Mouse (Mus musculus) CD4-positive, CD25-positive, alpha-beta regulatory T cell, adult 4 months (primary cell): Measurements from ENCODE around the gene Npas4. TPM values are rescaled to one million over a fixed set of nuclear protein-coding genes. Genes with fewer than 3 reads are reported as not detected.
A peak's percentile ranks its signal among the peaks of the same experiment; 100 is the strongest.
"Not testable (repeated sequence)": the region's sequence is repeated elsewhere in the genome, so short reads cannot be mapped to it uniquely, and the experiment has no call there.

Experiments
- ATAC-seq: one replicate; pipeline ENCODE4 v1.8.0; 2017
- polyA plus RNA-seq, 2 experiments: library from polyadenylated mRNA; unstranded; fragments of 100-300 nt; shearing (Covaris generic); gene quantifications; one replicate each; pipeline ENCODE4 v1.2.1; 2017

Gene Npas4
- polyA plus RNA-seq: 1 to 10 TPM in 1 of 2 experiments, under 1 TPM in 1; 0.90 to 2.1 TPM

DNA sequence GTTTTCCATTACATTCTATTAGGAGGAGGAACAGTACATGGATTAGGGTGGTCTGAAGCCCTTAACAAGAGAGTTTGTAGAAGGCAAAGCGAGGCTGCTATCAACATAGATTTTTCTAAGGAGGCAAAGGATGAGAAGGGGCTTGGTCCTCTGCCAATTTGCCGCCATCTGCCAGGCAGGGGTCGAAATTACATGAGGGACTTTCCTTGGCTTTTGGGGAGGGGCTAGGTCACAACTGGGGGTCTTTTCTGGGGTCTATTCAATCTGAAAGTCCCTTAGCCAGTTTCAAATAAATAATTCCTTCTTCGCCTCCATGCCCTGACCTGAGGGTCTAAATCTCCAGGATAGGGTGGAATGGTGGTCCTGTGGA is at the start of gene Npas4:
Gene Npas4 (minus strand): TSS at position 61 of the 370 bp plus-strand sequence.
- no peak for ATAC-seq

DNA sequence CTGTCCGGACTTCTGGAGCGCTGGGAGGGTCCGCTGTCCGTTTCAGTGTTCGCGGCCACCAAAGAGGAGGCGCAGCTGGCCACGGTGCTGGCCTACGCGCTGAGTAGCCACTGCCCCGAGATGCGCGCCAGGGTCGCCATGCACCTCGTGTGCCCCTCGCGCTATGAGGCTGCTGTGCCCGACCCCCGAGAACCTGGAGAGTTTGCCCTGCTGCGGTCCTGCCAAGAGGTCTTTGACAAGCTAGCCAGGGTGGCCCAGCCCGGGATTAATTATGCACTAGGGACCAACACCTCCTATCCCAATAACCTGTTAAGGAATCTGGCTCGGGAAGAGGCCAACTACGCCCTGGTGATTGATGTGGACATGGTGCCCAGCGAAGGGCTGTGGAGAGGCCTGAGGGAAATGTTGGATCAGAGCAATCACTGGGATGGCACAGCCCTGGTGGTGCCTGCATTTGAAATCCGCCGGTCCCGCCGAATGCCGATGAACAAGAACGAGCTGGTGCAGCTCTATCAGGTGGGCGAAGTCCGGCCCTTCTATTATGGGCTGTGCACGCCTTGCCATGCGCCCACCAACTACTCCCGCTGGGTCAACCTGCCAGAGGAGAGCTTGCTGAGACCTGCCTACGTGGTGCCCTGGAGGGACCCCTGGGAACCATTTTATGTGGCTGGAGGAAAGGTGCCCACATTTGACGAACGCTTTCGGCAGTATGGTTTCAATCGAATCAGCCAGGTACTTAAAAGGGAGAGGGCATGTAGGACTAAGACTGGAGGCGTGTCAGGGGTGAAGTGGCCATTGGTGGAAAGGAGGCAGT is 49.4 kb upstream of the Npas4 start:
- no peak for ATAC-seq

DNA sequence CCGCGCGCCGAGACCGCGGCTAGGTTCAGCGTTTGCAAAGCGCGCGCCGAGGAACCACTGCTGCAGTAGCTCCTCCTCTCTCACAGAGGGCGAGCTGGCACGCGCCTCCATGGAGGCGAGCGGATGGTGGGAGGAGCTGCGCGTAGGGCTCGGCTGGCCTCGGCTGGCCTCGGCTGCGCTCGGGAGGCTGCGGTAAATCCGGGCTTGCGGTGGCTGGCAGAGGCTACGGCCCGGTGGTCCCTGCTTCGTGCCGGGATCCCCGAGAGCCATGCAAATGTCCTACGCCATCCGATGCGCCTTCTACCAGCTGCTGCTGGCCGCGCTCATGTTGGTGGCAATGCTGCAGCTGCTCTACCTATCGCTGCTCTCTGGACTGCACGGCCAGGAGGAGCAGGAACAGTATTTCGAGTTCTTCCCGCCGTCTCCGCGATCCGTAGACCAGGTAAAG is 48.6 kb upstream of the Npas4 start, which contains the start of the genes B4gat1 and AC124502.3:
Gene B4gat1 (plus strand): TSS at position 118 of the 448 bp plus-strand sequence.
Gene AC124502.3 (plus strand): TSS at position 183 of the 448 bp plus-strand sequence.
- peak; percentile 85 for ATAC-seq

DNA sequence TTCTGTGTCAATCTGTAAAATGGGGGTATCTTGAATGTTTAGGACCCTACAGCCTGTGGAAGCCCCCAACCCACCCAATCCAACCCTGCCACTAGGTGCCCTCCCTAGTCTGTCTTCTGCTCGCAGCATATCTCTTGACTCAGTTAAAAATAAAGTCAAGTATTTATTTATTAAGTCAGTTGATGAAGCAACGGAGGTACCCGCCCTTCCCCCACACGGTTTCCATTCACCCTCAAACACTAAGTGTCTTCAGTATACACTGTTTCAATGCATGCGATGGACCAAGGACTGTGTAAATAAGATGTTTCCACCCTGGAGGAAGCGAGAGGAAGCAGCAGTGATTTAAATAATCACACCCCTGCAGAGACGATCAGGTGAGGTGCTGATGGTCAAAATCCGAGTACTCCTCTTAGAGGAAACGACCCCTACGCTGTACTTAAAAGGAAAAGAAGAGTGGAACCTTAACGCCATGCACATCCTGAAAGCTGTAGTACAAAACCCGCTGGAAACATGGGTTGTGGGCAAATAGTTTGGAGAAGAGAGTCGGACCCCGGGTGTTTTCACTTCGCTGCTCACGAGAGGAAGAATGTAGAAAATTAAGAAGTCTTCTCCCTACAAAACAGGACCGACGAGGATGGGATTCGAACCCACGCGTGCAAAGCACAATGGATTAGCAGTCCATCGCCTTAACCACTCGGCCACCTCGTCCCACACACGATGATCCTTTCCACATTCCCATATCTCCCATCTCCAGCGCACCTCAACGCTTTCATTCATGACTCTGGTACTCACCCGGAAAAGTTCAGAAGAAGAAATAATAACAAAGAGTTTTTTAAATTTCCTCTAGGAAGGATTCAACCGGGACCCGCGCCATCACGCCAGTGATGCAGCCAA is 47.8 kb upstream of the Npas4 start:
- no peak for ATAC-seq

DNA sequence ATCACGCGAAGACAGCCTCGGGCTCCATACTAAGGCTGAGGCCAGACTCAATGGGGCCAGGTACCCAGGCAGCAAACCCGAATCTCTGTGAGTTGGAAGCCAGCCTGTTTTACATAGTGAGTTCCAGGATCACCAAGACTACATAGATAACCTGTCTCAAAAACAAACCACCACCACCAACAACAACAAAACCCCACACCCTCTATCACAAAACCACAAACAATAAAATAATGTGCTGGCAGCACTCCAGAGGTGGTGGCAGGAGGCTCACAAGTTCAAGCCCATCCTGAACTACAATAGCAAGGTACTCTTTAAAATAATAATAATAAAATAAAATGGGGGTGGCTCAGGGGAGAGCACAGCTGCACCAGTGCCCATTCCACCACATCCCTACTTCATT is 46.5 kb upstream of the Npas4 start:
- no peak for ATAC-seq

DNA sequence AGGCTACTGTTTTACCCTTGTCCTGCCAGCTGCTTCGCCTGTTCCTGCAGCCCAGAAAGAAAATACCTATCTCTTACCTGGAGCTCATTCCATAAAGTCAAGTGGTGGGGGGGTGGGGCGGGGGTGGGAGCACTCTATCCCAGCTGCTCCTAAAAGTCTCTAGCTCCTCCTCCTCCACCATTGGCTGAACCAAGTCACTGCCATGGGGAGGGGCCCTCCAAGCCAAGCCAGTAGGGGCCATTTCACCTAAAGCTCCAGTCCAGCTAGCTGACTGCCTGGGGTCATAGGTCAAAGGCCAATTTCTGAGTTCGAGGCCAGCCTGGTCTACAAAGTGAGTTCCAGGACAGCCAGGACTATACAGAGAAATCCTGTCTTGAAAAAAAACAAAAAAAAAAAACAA is 42.6 kb upstream of the Npas4 start:
- no peak for ATAC-seq

DNA sequence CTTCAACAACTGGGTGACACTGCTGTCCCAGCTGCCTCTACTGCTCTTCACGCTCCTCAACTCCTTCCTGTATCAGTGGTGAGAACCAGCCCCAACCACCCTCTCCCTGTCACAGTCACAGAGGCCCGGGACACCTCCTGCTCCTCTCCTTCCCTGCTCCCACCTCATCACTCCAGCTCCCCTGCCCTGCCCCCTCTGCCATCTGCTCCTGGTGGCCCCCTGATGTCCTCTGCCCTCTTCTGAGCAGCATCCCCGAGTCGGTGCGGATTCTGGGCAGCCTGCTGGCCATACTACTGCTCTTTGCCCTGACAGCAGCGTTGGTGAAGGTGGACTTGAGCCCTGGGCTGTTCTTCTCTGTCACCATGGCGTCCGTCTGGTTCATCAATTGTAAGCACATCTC is 36.0 kb upstream of the Npas4 start:
- ATAC-seq: no peak

DNA sequence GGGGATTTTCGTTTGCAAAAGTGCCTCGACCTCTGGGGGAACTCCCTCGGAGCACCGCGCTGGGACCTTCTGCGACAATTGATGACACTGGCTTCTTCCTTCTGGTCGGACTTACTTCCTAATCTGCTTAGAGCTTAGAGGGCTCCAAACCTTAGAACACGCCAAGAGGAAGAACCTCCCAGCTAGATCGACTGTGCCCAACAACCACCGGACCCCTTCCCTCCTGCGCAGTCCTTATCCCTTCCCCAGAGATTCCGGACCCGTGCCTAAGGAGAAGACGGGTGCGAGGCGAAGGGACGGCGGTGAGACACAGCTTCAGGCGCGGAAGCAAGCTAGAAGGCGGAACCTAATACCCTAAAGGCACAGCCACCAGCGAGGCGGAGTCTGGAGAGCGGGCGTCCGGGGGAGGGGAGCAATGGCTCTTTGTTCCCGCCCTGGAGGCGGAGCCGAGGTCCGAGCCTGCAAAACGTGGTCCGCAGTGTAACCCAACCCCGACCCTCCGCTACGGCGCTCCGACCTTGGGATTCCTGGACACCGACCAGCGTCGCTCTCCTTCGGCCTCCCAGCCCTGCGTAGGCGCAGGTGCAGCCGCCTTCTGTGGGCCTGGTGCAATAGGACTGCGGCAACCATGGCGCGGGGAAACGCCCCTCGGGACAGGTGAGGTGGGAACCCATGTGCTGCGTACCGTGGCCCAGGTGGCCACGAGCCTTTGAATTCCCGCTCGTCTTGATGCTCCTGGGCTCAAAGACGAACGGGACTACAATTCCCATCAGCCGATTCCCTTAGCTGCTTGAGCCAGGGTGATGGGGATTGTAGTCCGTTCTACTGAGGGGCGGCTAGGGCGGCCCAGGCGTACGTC is 33.7 kb upstream of the Npas4 start, which contains the start of gene Slc29a2:
Gene Slc29a2 (plus strand): TSS at position 240 of the 859 bp plus-strand sequence.
- ATAC-seq: peak; percentile 92

DNA sequence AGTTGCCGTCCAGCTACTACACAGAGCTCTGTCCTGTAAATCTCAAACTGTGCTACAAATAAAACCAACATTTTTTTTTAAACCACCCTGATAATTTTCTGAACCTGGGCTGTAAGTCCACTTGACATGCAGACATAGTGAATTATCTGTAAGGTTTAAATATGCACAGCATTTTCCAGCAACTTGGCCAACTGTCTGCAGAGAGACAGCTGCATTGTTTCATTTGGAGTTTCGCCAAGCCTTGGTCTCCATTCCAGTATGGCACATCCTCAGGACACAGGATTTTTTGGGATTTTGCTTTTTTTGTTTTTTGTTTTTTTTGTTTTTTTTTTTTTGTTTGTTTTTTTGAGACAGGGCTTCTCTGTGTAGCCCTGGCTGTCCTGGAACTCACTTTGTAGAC is 31.3 kb upstream of the Npas4 start:
- no peak for ATAC-seq

DNA sequence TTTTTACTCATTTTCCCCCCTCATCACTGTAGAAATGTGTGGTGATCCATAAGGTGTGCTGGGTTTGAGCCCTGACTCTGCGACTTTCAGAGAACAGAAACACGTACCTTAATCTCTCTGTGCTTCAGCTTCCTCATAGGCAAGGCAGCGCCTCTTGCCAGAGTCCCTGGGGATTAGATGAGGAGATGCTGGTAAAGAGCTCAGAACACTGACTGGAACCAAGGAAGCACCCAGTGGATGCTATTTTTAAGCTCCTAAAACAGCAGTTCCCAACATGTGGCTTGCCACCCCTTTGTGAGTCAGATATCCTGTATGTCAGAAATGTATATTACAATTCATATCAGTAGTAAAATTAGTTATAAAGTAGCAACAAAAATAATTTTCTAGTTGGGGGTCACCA is 28.1 kb upstream of the Npas4 start:
- no peak for ATAC-seq

DNA sequence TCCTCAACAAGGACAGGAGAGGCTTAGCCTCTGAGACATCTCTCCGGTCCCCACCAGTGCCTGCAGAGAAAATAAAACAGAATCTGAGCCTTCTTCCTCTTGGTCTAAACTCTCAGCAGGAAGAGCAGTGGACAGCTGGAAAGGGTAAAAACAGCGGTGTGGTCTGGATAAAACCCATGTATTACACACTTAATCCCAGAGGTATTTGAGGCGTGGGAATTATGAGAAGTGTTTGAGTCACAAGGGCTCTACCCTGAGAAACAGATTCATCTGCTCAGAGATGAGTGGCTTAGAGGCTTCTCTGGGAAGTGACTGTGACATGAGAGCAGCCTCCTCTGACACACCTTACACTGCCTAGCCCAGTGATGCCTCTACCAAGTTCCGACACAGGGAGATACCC is 27.5 kb upstream of the Npas4 start:
- no peak for ATAC-seq

DNA sequence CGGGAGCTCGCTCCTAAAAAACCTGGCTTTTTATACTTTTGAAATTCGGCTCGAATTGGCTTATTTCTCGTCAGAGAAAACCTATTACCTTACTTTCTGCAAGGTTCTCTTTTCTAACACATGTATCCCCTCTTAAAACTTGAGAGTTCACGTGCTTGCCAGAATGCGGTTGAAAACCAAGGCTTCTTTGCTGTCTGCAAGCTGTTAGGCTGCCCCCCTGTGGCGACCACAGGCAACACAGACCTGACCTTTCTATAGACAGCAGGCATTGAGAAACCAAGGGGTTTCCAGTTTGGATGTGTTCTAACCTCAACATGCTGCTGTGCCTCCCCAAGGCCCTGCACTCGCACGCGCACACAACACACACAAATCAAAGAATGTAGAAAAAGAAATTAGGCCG is 26.7 kb upstream of the Npas4 start:
- peak; percentile 81 for ATAC-seq

DNA sequence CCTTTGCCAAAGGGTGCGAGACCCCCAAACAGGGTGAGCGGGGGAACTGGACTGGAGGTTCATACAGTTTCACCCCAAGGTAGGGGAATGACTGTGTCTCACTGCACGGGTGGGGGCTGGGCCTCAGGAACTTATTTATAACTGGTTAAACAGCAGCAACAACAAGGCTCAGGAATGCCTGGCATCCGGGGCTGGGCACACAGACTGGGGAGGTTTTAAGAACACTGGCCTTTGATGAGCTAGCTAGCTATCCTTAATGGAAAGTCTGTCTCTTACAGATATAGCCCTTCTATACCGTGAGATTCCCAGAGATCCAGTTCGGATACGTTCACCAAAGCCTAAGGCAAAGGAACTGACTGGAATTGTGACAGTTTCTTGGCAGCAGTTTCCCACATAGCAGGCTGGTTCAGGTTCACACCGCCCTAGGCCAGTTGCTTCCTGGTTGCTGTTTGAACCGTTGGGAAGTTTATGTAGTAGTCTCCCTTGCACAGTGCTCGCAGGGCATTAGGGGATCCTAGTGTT is 26.2 kb upstream of the Npas4 start:
- ATAC-seq: no peak

DNA sequence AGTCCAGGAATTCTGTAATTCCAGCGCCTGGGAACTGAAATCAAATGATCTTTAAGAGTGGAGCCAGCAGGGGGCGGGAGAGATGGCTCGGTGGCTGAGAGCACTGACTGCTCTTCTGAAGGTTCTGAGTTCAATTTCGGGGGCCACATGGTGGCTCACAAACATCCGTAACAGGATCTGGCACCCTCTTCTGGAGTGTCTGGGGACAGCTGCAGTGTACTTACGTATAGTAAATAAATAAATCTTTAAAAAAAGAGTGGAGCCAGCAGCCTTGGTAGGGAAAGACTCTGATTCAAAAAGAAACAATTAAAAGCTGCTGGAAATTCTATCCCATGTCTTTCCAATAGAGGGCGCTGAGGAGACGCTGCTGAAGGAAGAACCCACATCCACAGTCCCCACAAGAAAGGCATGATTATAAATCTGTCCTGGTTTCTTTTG is 24.9 kb upstream of the Npas4 start:
- ATAC-seq: peak; percentile 56

DNA sequence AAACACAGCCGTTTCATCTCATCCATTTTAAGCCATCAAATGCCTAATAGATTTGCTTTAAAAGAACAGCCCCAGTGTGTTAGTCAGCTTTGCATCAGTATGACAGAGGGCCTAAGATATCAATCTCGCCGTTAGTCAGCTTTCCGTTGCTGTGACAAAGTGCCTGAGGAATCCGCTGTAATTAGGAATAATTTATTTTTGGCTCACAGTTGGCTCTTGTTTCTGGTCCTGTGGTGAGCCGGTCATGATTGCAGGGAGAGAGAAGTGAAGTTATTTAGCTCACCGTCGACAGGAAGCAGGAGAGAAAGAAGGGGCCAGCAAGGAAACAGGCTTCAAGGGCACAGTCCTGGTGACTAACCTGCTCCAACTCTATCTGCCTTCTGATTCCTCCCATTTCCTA is 23.0 kb upstream of the Npas4 start:
- ATAC-seq: no peak

DNA sequence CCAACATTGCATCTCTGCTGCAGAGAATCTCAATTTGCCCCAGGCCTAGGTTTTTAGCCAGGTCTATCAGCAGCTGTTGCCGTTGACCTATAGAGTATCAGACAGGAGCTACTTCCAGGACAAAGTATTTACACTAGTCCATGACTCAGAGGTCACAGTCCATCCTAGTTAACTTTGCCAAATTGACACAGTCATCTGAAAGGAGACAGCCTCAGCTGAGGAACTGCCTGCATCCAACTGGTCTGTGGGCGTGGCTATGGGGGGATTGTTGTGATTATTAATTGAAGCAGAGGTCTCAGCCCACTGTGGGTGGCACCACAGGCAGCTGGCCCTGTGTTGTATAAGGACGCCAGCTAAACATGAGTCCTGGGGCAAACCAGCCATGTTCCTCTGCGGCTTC is 14.8 kb upstream of the Npas4 start:
- no peak for ATAC-seq

DNA sequence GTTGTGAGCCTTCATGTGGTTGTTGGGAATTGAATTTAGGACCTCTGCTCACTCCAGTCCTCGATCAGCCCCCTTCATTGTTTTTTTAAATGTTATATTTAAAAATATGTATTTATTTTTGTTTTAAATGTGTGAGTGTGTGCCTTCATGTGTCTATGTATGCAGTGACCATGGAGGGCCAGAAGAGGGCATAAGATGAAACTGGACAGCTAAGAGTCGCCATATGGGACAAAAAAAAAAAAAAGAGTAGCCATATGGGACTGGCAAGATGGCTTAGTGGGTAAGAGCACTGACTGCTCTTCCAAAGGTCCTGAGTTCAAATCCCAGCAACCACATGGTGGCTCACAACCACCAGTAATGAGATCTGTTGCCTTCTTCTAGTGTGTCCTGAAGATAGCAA is 13.5 kb upstream of the Npas4 start:
- ATAC-seq: not testable (repeated sequence)

DNA sequence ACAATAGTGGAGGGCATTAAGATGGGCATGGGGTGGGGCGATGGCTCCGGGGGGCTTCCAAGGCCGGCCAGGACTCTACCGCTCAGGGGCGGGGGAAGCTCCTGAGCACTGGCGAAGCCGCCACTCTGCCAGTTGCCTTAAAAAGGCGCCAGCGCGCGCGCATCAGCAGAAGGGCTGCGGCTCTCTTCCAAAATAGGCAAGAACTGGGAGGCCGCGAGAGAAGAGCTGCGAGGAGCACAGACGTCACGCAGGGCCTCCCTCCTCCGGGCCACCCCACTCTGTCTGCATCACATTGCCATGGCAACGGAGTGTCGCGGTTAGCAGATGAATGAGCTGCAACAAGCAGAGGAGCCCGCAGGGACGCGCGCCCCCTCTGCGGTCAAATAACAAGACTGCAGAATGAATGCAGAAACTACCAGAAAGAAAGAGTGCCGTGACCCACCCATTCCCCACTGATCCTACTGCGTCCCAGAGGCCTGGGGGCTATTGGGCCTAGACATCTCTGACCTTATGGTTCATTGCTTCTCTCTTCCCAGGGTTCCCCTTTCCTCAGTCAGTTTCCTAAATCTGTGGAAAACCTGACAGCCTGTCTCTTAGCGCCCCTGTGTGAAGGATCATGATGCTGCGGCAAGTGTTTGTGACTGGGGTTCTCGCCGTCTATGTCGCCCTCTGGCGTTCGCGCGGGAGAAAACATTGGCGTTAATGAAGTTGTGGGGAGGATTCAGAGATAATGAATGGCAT is 11.7 kb upstream of the Npas4 start:
- peak; percentile 95 for ATAC-seq

DNA sequence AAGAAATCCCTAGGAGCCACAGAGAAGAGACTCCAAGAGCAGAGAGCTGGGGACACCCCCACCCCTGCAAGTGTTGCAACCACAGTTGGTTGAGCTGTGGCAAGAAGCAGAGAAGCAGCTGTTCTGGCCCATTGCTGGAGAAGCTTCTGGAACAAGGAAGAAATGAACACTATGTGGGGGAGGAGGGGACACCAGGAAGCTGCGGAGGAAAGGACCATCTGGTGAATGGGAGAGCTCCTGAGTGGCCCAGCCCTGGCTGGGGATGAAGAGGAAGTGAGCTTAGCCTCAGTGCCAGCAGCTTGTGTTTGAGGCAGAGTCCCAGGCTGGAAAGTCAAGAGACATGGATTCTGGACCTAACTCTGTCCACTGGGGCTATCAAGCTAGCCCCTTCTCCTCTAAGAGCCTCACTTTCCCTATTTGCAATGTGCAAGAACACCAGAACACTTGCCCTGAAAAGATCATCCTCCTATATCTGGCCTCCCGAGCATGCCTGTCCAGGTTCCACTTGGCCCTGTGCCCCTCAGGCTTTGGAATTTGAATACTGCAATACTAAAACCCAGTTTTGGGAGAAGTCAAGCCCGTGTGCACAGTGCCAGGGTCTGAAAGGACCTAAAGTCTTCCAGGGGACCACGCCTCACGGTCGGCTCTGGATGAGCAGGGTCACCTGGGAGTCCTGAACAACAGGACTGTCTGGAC is 9.5 kb upstream of the Npas4 start:
- ATAC-seq: no peak

DNA sequence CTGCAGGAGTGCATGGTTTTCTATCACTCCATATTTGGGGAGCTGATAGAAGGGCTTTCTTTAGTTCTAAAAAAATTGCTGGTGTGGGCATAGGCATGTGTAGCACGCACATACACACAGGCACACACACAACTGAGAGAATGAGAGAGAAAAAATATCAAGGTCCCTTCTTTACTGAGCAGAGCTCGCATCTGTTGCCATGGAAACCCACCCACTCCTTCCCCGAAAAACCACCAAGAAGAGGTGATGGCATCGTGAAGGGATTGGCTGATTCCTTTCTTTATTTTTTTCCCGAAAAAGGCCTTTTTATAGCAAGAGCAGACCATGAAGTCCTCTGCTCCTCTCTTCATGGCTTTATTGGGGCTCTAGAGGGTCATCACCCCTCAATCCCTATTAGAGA is 3.9 kb upstream of the Npas4 start:
- ATAC-seq: peak; percentile 42

DNA sequence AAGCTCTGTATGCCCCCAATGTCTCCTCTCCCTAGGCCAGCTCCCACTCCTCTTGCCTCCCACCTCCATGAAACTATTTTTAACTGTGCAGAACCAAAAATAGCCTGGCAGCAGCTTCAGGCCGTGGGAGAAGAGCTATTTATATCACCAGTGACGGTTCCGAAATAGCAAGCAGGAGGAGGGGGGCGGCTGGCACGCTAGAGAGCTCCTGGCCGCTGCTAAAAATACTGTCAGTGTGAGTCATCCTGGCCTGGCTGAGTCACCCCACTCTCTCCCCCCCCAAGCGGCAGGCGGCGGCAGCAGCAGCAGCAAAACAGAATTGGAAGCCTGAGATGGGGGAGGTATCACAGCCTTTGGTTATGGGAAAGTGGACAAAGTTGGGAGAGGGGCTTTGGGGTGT is 2.8 kb upstream of the Npas4 start:
- peak; percentile 94 for ATAC-seq
